Mouse (Mus musculus) frontal cortex, adult 2 months (tissue): Measurements from ENCODE around the gene Aoah. TPM values are rescaled to one million over a fixed set of nuclear protein-coding genes. Genes with fewer than 3 reads are reported as not detected.
A peak's percentile ranks its signal among the peaks of the same experiment; 100 is the strongest.

Experiments used
- DNase-seq, 2 experiments: peaks; one replicate each; pipeline ENCODE4 v3.0.0; 2022; ENCODE audit warnings: low spot score in 1 of 2; ENCODE audit errors: extremely low spot score in 1 of 2
- polyA plus RNA-seq: library from polyadenylated mRNA; depleted of rRNA; stranded (reverse); fragments of >200 nt; gene quantifications from 2 replicates; pipeline ENCODE4 v1.2.3, GENCODE M21; 2012

The Aoah gene
- polyA plus RNA-seq, 1 experiment: 0.30 TPM

GRCm38 (mm10) chr13:21040589-21041199 is 246.8 kb downstream of the Aoah start:
- DNase-seq: no peak

GRCm38 (mm10) chr13:21050118-21050517 is 256.2 kb downstream of the Aoah start:
- DNase-seq: peak in 1 of 2 experiments; percentile 53

GRCm38 (mm10) chr13:21066021-21066420 is 272.1 kb downstream of the Aoah start:
- DNase-seq: no peak

- no peak for DNase-seq
These were observed 280.9 kb downstream of the Aoah start, which contains the start of gene Olfr1370 for GRCm38 (mm10) chr13:21074847-21075246. TSS of gene Olfr1370 (minus strand) at chr13:21074947.

GRCm38 (mm10) chr13:21082686-21083085 is 288.8 kb downstream of the Aoah start:
- no peak for DNase-seq
